8 mouse cellular contexts compared by ENCODE assay signal in genomic region chr11:81611948-81612797, GRCm38 (mm10).
DNase-seq lines count a peak whose midpoint lies in the region; ATAC-seq lines count a peak whose summit lies in the region.

No protein-coding gene starts in this region.

- H3K36me3 ChIP-seq in lung, embryonic 15.5 days = no peaks in the 10 kb centered on the region
- H3K36me3 ChIP-seq in hindbrain, embryonic 15.5 days = no peaks in the 10 kb centered on the region
- H3K36me3 ChIP-seq in limb, embryonic 11.5 days (ENCODE audit: control insufficient read depth, insufficient read depth, low read length) = no peaks in the 10 kb centered on the region

- peak overlapping the region; percentile 27 for H3K4me3 ChIP-seq in lung, embryonic 15.5 days
- H3K4me3 ChIP-seq in hindbrain, embryonic 15.5 days = peak overlapping the region; percentile 24
- H3K4me3 ChIP-seq in limb, embryonic 11.5 days (ENCODE audit: low read depth, low read length) = peak overlapping the region; percentile 15; the same call in 1 of the 2 replicates

- 0 out of 2 replicates have a peak, but pooled peaks have one; percentile 23 for ATAC-seq in lung, embryonic 15.5 days (ENCODE audit: borderline replicate concordance, extremely low read depth, low FRiP score, low TSS enrichment)
- ATAC-seq in hindbrain, embryonic 15.5 days (ENCODE audit: low FRiP score, low read depth) = peak; percentile 81
- no peak for ATAC-seq in limb, embryonic 11.5 days (ENCODE audit: insufficient number of reproducible peaks, low FRiP score, low TSS enrichment, low read depth)

- peak overlapping the region; percentile 52 for H3K4me2 ChIP-seq in lung, embryonic 15.5 days
- H3K4me2 ChIP-seq in hindbrain, embryonic 15.5 days = peak overlapping the region; percentile 58
- H3K4me2 ChIP-seq in limb, embryonic 11.5 days (ENCODE audit: low read depth, severe bottlenecking) = peak overlapping the region; percentile 37

- H3K9ac ChIP-seq in lung, embryonic 15.5 days = 0 out of 2 replicates have a peak overlapping the region, but pooled peaks have one; percentile 2
- peak overlapping the region; percentile 32 for H3K9ac ChIP-seq in hindbrain, embryonic 15.5 days
- H3K9ac ChIP-seq in limb, embryonic 11.5 days (ENCODE audit: low read length) = no peak overlapping the region

- no peak for DNase-seq in lung, postnatal 36 days
- peak; percentile 70 for DNase-seq in embryo, embryonic 11 days
- DNase-seq in limb, embryonic 11.5 days (ENCODE audit: low spot score) = peak; percentile 28
- DNase-seq in right cerebral cortex, adult 18-20 months = peak; percentile 56
- DNase-seq in thymus, postnatal 36 days = no peak
- no peak for DNase-seq in adrenal gland, postnatal 25 days

- H3K9me3 ChIP-seq in lung, embryonic 15.5 days = no peaks in the 10 kb centered on the region
- no peaks in the 10 kb centered on the region for H3K9me3 ChIP-seq in hindbrain, embryonic 15.5 days
- H3K9me3 ChIP-seq in limb, embryonic 11.5 days (ENCODE audit: control insufficient read depth, low read length) = no peaks in the 10 kb centered on the region

- H3K27me3 ChIP-seq in lung, embryonic 15.5 days = no peaks in the 10 kb centered on the region
- no peaks in the 10 kb centered on the region for H3K27me3 ChIP-seq in hindbrain, embryonic 15.5 days
- H3K27me3 ChIP-seq in limb, embryonic 11.5 days (ENCODE audit: control insufficient read depth, insufficient read depth, low read length) = no peaks in the 10 kb centered on the region

- no peak overlapping the region for H3K27ac ChIP-seq in lung, embryonic 15.5 days
- peak overlapping the region; percentile 85 for H3K27ac ChIP-seq in hindbrain, embryonic 15.5 days (replicated peaks)
- H3K27ac ChIP-seq in limb, embryonic 11.5 days (replicated peaks; ENCODE audit: low read depth, low read length) = no peak overlapping the region

- WGBS in lung, embryonic 15.5 days = 11% methylated on average over 20 of the region's 20 CpGs
- 7% methylated on average over 20 of the region's 20 CpGs for WGBS in hindbrain, embryonic 15.5 days
- 11% methylated on average over 20 of the region's 20 CpGs for WGBS in limb, embryonic 11.5 days

- H3K4me1 ChIP-seq in lung, embryonic 15.5 days = peaks cover 14% of the 10 kb centered on the region
- H3K4me1 ChIP-seq in hindbrain, embryonic 15.5 days (replicated peaks) = peaks cover 28% of the 10 kb centered on the region
- no peaks in the 10 kb centered on the region for H3K4me1 ChIP-seq in limb, embryonic 11.5 days (ENCODE audit: control insufficient read depth, insufficient read depth, low read length)

Comparison
In these comparisons a context has a peak if more than half of its experiments do, and no peak if none do; other contexts are left out.
1. DNase-seq: peak in embryo, embryonic 11 days (single experiment), limb, embryonic 11.5 days (single experiment) and right cerebral cortex, adult 18-20 months (single experiment); none in lung, postnatal 36 days (single experiment), thymus, postnatal 36 days (0 of 2) and adrenal gland, postnatal 25 days (single experiment).
2. Peak in every context shown above with its lines, with median percentiles within 50 percentile points of each other: H3K4me2 ChIP-seq and H3K4me3 ChIP-seq.